Mouse (Mus musculus): ENCODE data around the gene Atp5g1. TPM values are rescaled to one million over a fixed set of nuclear protein-coding genes. Genes with fewer than 3 reads are reported as not detected.

The Atp5g1 gene
- polyA plus RNA-seq, 1 experiment from 2014 or later, result 726 TPM

DNA sequence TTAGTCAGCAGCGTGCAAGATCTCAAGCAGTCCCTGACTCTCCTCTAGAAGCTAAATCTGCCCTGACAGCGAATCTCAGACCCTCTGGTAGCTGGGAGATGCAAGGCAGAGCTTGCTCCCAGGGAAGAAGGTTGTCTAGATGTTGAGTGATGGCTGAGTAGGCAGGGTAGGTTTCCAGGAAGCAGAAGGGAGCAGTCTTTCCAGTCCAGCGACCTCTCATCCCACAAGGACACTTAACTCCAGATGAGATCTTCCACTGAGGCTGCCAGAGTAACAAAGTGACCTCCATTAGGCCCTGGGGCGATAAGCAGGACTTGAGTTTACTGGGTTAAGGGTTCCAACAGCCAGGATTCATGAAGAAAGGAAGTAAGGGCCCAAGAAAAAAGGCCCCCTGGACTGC, 54.8 kb downstream of the Atp5g1 start:
- 74% methylated on average over 4 of the region's 4 CpGs for WGBS
- ATAC-seq, result no peak
- DNase-seq (ENCODE audit: low spot score), result no peak
- Histone ChIP-seq H3K27ac (ENCODE audit: low read depth, low read length) (no peak overlapping the region), H3K4me1 (ENCODE audit: control insufficient read depth, insufficient read depth, low read length) (no peaks in the 10 kb centered on the region), H3K4me2 (ENCODE audit: low read length) (no peak overlapping the region), H3K27me3 (replicated peaks; ENCODE audit: control insufficient read depth, insufficient read depth, low read length) (no peaks in the 10 kb centered on the region), H3K9me3 (replicated peaks; ENCODE audit: control insufficient read depth, low read length) (no peaks in the 10 kb centered on the region), H3K9ac (ENCODE audit: low read length) (no peak overlapping the region), H3K36me3 (ENCODE audit: control insufficient read depth, insufficient read depth, low read length) (no peaks in the 10 kb centered on the region), H3K4me3 (ENCODE audit: low read depth, low read length) (no peak overlapping the region)

Other genes starting within 250 kb of the Atp5g1 start
- gene Gngt2, start 238.5 kb downstream of the Atp5g1 start, polyA plus RNA-seq (2014; fragmentation: Nextera tagmentation; extraction: Ambion mirVana), result 2.1 and 2.7 TPM in 2 replicates
- gene Abi3, start 233.2 kb downstream of the Atp5g1 start, polyA plus RNA-seq (2014; fragmentation: Nextera tagmentation; extraction: Ambion mirVana), result 0.50 and 1.1 TPM in 2 replicates
- gene B4galnt2, start 160.8 kb downstream of the Atp5g1 start, polyA plus RNA-seq (2014; fragmentation: Nextera tagmentation; extraction: Ambion mirVana), result not detected in 2 replicates
- 14.6 and 15.3 TPM in 2 replicates for gene Igf2bp1, start 69.7 kb downstream of the Atp5g1 start, polyA plus RNA-seq (2014; fragmentation: Nextera tagmentation; extraction: Ambion mirVana)
- not detected in 2 replicates for gene Gip, start 51.1 kb downstream of the Atp5g1 start, polyA plus RNA-seq (2014; fragmentation: Nextera tagmentation; extraction: Ambion mirVana)
- gene Snf8, start 40.8 kb downstream of the Atp5g1 start, polyA plus RNA-seq (2014; fragmentation: Nextera tagmentation; extraction: Ambion mirVana), result 58.4 and 68.8 TPM in 2 replicates
- gene Ube2z, start 10.3 kb downstream of the Atp5g1 start, polyA plus RNA-seq (2014; fragmentation: Nextera tagmentation; extraction: Ambion mirVana), result 24.9 and 26.9 TPM in 2 replicates
- gene Calcoco2, start 36.3 kb upstream of the Atp5g1 start, polyA plus RNA-seq (2014; fragmentation: Nextera tagmentation; extraction: Ambion mirVana), result 0.14 TPM in 1 of 2 replicates, not detected in the other
- 0.06 and 0.15 TPM in 2 replicates for gene Ttll6, start 58.1 kb upstream of the Atp5g1 start, polyA plus RNA-seq (2014; fragmentation: Nextera tagmentation; extraction: Ambion mirVana)
- gene Hoxb13, start 118.6 kb upstream of the Atp5g1 start, polyA plus RNA-seq (2014; fragmentation: Nextera tagmentation; extraction: Ambion mirVana), result not detected in 2 replicates
- gene Hoxb9, start 195.8 kb upstream of the Atp5g1 start, polyA plus RNA-seq (2014; fragmentation: Nextera tagmentation; extraction: Ambion mirVana), result not detected in 2 replicates
- gene Hoxb8, start 206.2 kb upstream of the Atp5g1 start, polyA plus RNA-seq (2014; fragmentation: Nextera tagmentation; extraction: Ambion mirVana), result not detected in 2 replicates
- not detected in 2 replicates for gene Hoxb7, start 211.0 kb upstream of the Atp5g1 start, polyA plus RNA-seq (2014; fragmentation: Nextera tagmentation; extraction: Ambion mirVana)
- gene Hoxb6, start 216.8 kb upstream of the Atp5g1 start, polyA plus RNA-seq (2014; fragmentation: Nextera tagmentation; extraction: Ambion mirVana), result not detected in 2 replicates
- 0.15 TPM in 1 of 2 replicates, not detected in the other for gene Hoxb5, start 227.7 kb upstream of the Atp5g1 start, polyA plus RNA-seq (2014; fragmentation: Nextera tagmentation; extraction: Ambion mirVana)
- gene Hoxb4, start 242.6 kb upstream of the Atp5g1 start, polyA plus RNA-seq (2014; fragmentation: Nextera tagmentation; extraction: Ambion mirVana), result not detected in 2 replicates
- gene Hoxb3, start 247.7 kb upstream of the Atp5g1 start, polyA plus RNA-seq (2014; fragmentation: Nextera tagmentation; extraction: Ambion mirVana), result not detected in 2 replicates